Mouse (Mus musculus): Measurements from ENCODE around the gene Usp6nl. TPM values are rescaled to one million over a fixed set of nuclear protein-coding genes. Genes with fewer than 3 reads are reported as not detected.

The Usp6nl gene
- polyA plus RNA-seq, 1 experiment from 2014 or later = 8.4 TPM

- Histone ChIP-seq H3K27me3 (replicated peaks; ENCODE audit: control insufficient read depth, insufficient read depth, low read length) (no peaks in the 10 kb centered on the region), H3K36me3 (ENCODE audit: control insufficient read depth, insufficient read depth, low read length) (no peaks in the 10 kb centered on the region), H3K4me3 (ENCODE audit: low read length) (no peak overlapping the region), H3K27ac (ENCODE audit: low read length) (peak overlapping the region; percentile 45; the same call in 1 of the 2 replicates), H3K9ac (ENCODE audit: low read depth, low read length) (no peak overlapping the region), H3K9me3 (ENCODE audit: control insufficient read depth, low read length) (no peaks in the 10 kb centered on the region), H3K4me2 (ENCODE audit: low read depth, low read length) (0 out of 2 replicates have a peak overlapping the region, but pooled peaks have one; percentile 9), H3K4me1 (ENCODE audit: control insufficient read depth, insufficient read depth, low read length) (peaks cover 44% of the 10 kb centered on the region)
- ATAC-seq = peak; percentile 81
- 70% methylated on average over 7 of the region's 7 CpGs for WGBS
These were observed 6.5 kb downstream of the Usp6nl start for GRCm38 (mm10) chr2:6328927-6329326.

- 73% methylated on average over 8 of the region's 8 CpGs for WGBS
- Histone ChIP-seq H3K9ac (ENCODE audit: low read depth, low read length) (no peak overlapping the region), H3K27me3 (replicated peaks; ENCODE audit: control insufficient read depth, insufficient read depth, low read length) (no peaks in the 10 kb centered on the region), H3K4me2 (ENCODE audit: low read depth, low read length) (no peak overlapping the region), H3K9me3 (ENCODE audit: control insufficient read depth, low read length) (no peaks in the 10 kb centered on the region), H3K4me3 (ENCODE audit: low read length) (no peak overlapping the region), H3K27ac (ENCODE audit: low read length) (no peak overlapping the region), H3K4me1 (ENCODE audit: control insufficient read depth, insufficient read depth, low read length) (peaks cover 48% of the 10 kb centered on the region), H3K36me3 (ENCODE audit: control insufficient read depth, insufficient read depth, low read length) (no peaks in the 10 kb centered on the region)
- ATAC-seq = no peak
These were observed 8.3 kb downstream of the Usp6nl start for GRCm38 (mm10) chr2:6330756-6331155.

GRCm38 (mm10) chr2:6331324-6332137, 9.1 kb downstream of the Usp6nl start:
- H3K9ac ChIP-seq (ENCODE audit: low read depth, low read length) = no peak overlapping the region
- H3K27me3 ChIP-seq (replicated peaks; ENCODE audit: control insufficient read depth, insufficient read depth, low read length) = no peaks in the 10 kb centered on the region
- peak overlapping the region; percentile 55 for H3K27ac ChIP-seq (ENCODE audit: low read length)

GRCm38 (mm10) chr2:6333570-6333969, 11.1 kb downstream of the Usp6nl start:
- Histone ChIP-seq H3K27ac (ENCODE audit: low read length) (no peak overlapping the region), H3K9ac (ENCODE audit: low read depth, low read length) (no peak overlapping the region), H3K4me1 (ENCODE audit: control insufficient read depth, insufficient read depth, low read length) (peaks cover 50% of the 10 kb centered on the region), H3K36me3 (ENCODE audit: control insufficient read depth, insufficient read depth, low read length) (no peaks in the 10 kb centered on the region), H3K4me2 (ENCODE audit: low read depth, low read length) (no peak overlapping the region), H3K4me3 (ENCODE audit: low read length) (no peak overlapping the region), H3K27me3 (replicated peaks; ENCODE audit: control insufficient read depth, insufficient read depth, low read length) (no peaks in the 10 kb centered on the region), H3K9me3 (ENCODE audit: control insufficient read depth, low read length) (no peaks in the 10 kb centered on the region)
- 60% methylated on average over 1 of the region's 1 CpGs for WGBS
- ATAC-seq = no peak

More at GRCm38 (mm10) chr2:6331324-6332137, 9.1 kb downstream of the Usp6nl start:
- H3K4me1 ChIP-seq (ENCODE audit: control insufficient read depth, insufficient read depth, low read length) = peaks cover 50% of the 10 kb centered on the region
- WGBS = 25% methylated on average over 7 of the region's 7 CpGs
- no peak overlapping the region for H3K4me2 ChIP-seq (ENCODE audit: low read depth, low read length)
- ATAC-seq = peak; percentile 70
- no peaks in the 10 kb centered on the region for H3K36me3 ChIP-seq (ENCODE audit: control insufficient read depth, insufficient read depth, low read length)
- no peak overlapping the region for H3K4me3 ChIP-seq (ENCODE audit: low read length)
- no peaks in the 10 kb centered on the region for H3K9me3 ChIP-seq (ENCODE audit: control insufficient read depth, low read length)

- peaks cover 48% of the 10 kb centered on the region for H3K4me1 ChIP-seq (ENCODE audit: control insufficient read depth, insufficient read depth, low read length)
These were observed 11.5 kb downstream of the Usp6nl start for GRCm38 (mm10) chr2:6334011-6334410.

GRCm38 (mm10) chr2:6335032-6335735, 12.7 kb downstream of the Usp6nl start:
- Histone ChIP-seq H3K4me1 (ENCODE audit: control insufficient read depth, insufficient read depth, low read length) (peaks cover 38% of the 10 kb centered on the region), H3K27me3 (replicated peaks; ENCODE audit: control insufficient read depth, insufficient read depth, low read length) (no peaks in the 10 kb centered on the region), H3K9me3 (ENCODE audit: control insufficient read depth, low read length) (no peaks in the 10 kb centered on the region), H3K27ac (ENCODE audit: low read length) (peak overlapping the region; percentile 73), H3K4me3 (ENCODE audit: low read length) (no peak overlapping the region), H3K4me2 (ENCODE audit: low read depth, low read length) (peak overlapping the region; percentile 5; the same call in 1 of the 2 replicates), H3K36me3 (ENCODE audit: control insufficient read depth, insufficient read depth, low read length) (no peaks in the 10 kb centered on the region), H3K9ac (ENCODE audit: low read depth, low read length) (no peak overlapping the region)
- 58% methylated on average over 14 of the region's 14 CpGs for WGBS
- peak; percentile 84 for ATAC-seq

More at GRCm38 (mm10) chr2:6334011-6334410, 11.5 kb downstream of the Usp6nl start:
- H3K27me3 ChIP-seq (replicated peaks; ENCODE audit: control insufficient read depth, insufficient read depth, low read length) = no peaks in the 10 kb centered on the region
- H3K27ac ChIP-seq (ENCODE audit: low read length) = peak overlapping the region; percentile 73
- no peak for ATAC-seq
- no peak overlapping the region for H3K4me2 ChIP-seq (ENCODE audit: low read depth, low read length)
- H3K4me3 ChIP-seq (ENCODE audit: low read length) = no peak overlapping the region
- no peaks in the 10 kb centered on the region for H3K36me3 ChIP-seq (ENCODE audit: control insufficient read depth, insufficient read depth, low read length)
- no peak overlapping the region for H3K9ac ChIP-seq (ENCODE audit: low read depth, low read length)
- H3K9me3 ChIP-seq (ENCODE audit: control insufficient read depth, low read length) = no peaks in the 10 kb centered on the region
- 71% methylated on average over 6 of the region's 6 CpGs for WGBS

- no peaks in the 10 kb centered on the region for H3K27me3 ChIP-seq (replicated peaks; ENCODE audit: control insufficient read depth, insufficient read depth, low read length)
- no peaks in the 10 kb centered on the region for H3K9me3 ChIP-seq (ENCODE audit: control insufficient read depth, low read length)
- H3K27ac ChIP-seq (ENCODE audit: low read length) = no peak overlapping the region
- peaks cover 35% of the 10 kb centered on the region for H3K4me1 ChIP-seq (ENCODE audit: control insufficient read depth, insufficient read depth, low read length)
- no peak overlapping the region for H3K4me3 ChIP-seq (ENCODE audit: low read length)
- no peak overlapping the region for H3K4me2 ChIP-seq (ENCODE audit: low read depth, low read length)
- WGBS = 93% methylated on average over 1 of the region's 1 CpGs
- no peak for ATAC-seq
- H3K36me3 ChIP-seq (ENCODE audit: control insufficient read depth, insufficient read depth, low read length) = no peaks in the 10 kb centered on the region
- no peak overlapping the region for H3K9ac ChIP-seq (ENCODE audit: low read depth, low read length)
These were observed 13.5 kb downstream of the Usp6nl start for GRCm38 (mm10) chr2:6336013-6336412.

GRCm38 (mm10) chr2:6336649-6337048, 14.2 kb downstream of the Usp6nl start:
- 82% methylated on average over 3 of the region's 3 CpGs for WGBS
- no peaks in the 10 kb centered on the region for H3K9me3 ChIP-seq (ENCODE audit: control insufficient read depth, low read length)
- ATAC-seq = no peak
- no peak overlapping the region for H3K27ac ChIP-seq (ENCODE audit: low read length)
- no peak overlapping the region for H3K4me2 ChIP-seq (ENCODE audit: low read depth, low read length)
- no peaks in the 10 kb centered on the region for H3K27me3 ChIP-seq (replicated peaks; ENCODE audit: control insufficient read depth, insufficient read depth, low read length)
- peaks cover 33% of the 10 kb centered on the region for H3K4me1 ChIP-seq (ENCODE audit: control insufficient read depth, insufficient read depth, low read length)
- H3K4me3 ChIP-seq (ENCODE audit: low read length) = no peak overlapping the region
- no peaks in the 10 kb centered on the region for H3K36me3 ChIP-seq (ENCODE audit: control insufficient read depth, insufficient read depth, low read length)
- H3K9ac ChIP-seq (ENCODE audit: low read depth, low read length) = no peak overlapping the region

- H3K9ac ChIP-seq (ENCODE audit: low read depth, low read length) = no peak overlapping the region
- no peak overlapping the region for H3K4me2 ChIP-seq (ENCODE audit: low read depth, low read length)
- no peaks in the 10 kb centered on the region for H3K36me3 ChIP-seq (ENCODE audit: control insufficient read depth, insufficient read depth, low read length)
- no peaks in the 10 kb centered on the region for H3K9me3 ChIP-seq (ENCODE audit: control insufficient read depth, low read length)
- H3K27me3 ChIP-seq (replicated peaks; ENCODE audit: control insufficient read depth, insufficient read depth, low read length) = no peaks in the 10 kb centered on the region
- no peak overlapping the region for H3K27ac ChIP-seq (ENCODE audit: low read length)
- H3K4me1 ChIP-seq (ENCODE audit: control insufficient read depth, insufficient read depth, low read length) = peaks cover 28% of the 10 kb centered on the region
- WGBS = 78% methylated on average over 2 of the region's 2 CpGs
- ATAC-seq = no peak
- H3K4me3 ChIP-seq (ENCODE audit: low read length) = no peak overlapping the region
These were observed 15.0 kb downstream of the Usp6nl start for GRCm38 (mm10) chr2:6337436-6337835.
